Mouse (Mus musculus) kidney, embryonic 16.5 days (tissue): Measurements from ENCODE around the gene Sphk1. TPM values are rescaled to one million over a fixed set of nuclear protein-coding genes. Genes with fewer than 3 reads are reported as not detected.

Source experiments
- ATAC-seq: fragments of 200-750 bp; cut with Nextera tagmentation; 2 replicates; pipeline ENCODE4 v1.8.0; 2017; ENCODE audit warnings: moderate TSS enrichment; ENCODE audit not compliant: low FRiP score, low TSS enrichment
- H3K27ac ChIP-seq: fragments of 300-500 bp; sonication (generic); 2 replicates; pipeline ENCODE4 v1.5.1; 2014; ENCODE audit warnings: low read length
- H3K27me3 ChIP-seq: fragments of 300-500 bp; sonication (generic); 2 replicates; pipeline ENCODE4 v1.6.1; 2014; ENCODE audit warnings: low read length, control low read depth, mixed read lengths; ENCODE audit not compliant: insufficient read depth
- H3K36me3 ChIP-seq: fragments of 300-500 bp; sonication (generic); 2 replicates; pipeline ENCODE4 v1.6.1; 2014; ENCODE audit warnings: low read length, control low read depth, mixed read lengths; ENCODE audit not compliant: insufficient read depth
- H3K4me1 ChIP-seq: fragments of 300-500 bp; sonication (generic); 2 replicates; pipeline ENCODE4 v1.6.1; 2014; ENCODE audit warnings: low read length, control low read depth, mixed read lengths; ENCODE audit not compliant: insufficient read depth
- H3K4me2 ChIP-seq: fragments of 300-500 bp; sonication (generic); replicated peaks from 2 replicates; pipeline ENCODE4 v1.6.1; 2014; ENCODE audit warnings: low read depth, low read length
- H3K4me3 ChIP-seq: fragments of 300-500 bp; sonication (generic); 2 replicates; pipeline ENCODE4 v1.5.1; 2014; ENCODE audit warnings: mild to moderate bottlenecking, low read length
- H3K9ac ChIP-seq: fragments of 300-500 bp; sonication (generic); replicated peaks from 2 replicates; pipeline ENCODE4 v1.6.1; 2014; ENCODE audit warnings: low read length
- H3K9me3 ChIP-seq: fragments of 300-500 bp; sonication (generic); 2 replicates; pipeline ENCODE4 v1.6.1; 2016; ENCODE audit warnings: low read length, control low read depth
- WGBS: fragments of 180-500 bp; shearing (Covaris S2); extraction: QIAGEN DNeasy Blood & Tissue Kit; methylation state at CpG from one replicate; pipeline ENCODE4 v1.1.7; 2014; 5-methylcytosine and 5-hydroxymethylcytosine counted together
- polyA plus RNA-seq: library from polyadenylated mRNA; unstranded; fragments of >200 nt; fragmentation: Nextera tagmentation; extraction: Ambion mirVana; gene quantifications from 2 replicates; pipeline ENCODE4 v1.2.1, GENCODE M21; 2015

Gene Sphk1
- polyA plus RNA-seq, 1 experiment from 2014 or later, result 5.8 TPM

DNA sequence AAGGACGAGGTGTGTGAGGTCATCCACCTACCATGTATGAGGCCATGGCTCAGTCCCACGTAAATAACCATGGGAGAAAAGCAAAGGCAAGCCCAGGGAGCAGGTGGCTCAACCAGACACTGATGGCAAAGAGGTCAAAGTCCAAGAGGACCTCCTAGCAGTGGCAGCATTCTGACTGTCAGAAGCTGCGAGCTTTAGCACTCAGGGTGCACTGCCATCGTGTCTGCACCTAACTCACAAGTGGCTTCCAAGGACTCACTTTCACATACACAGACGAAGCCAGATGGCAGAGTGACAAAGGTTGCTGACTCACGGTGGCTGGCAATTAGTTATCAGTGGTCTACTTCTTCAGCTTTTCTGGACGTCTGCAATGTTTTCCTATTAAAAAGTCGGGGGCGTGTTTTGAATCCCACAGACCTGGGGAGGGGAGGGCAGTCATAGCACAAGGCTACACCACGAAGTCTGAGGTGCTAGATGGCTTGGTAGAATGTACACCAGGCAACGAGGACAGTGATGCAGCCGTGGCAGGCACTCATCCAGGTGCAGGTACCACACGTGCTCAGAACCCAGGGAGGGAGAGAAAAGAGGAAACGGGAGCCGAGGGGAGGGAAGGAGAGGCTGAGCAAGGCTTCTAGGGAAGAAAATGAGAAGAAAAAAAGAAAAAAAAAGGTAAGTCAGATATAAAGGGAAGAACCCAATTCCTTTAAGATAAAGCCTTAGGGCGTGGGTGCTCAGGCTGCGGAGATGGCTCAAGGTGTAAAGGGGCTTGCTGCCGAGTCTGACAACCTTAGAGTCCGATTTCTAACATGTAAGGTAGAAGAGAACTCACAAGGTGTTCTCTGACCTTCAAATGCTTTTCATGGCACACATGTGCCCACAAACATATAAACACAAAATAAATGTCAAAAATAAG, 41.3 kb downstream of the Sphk1 start:
- no peaks in the 10 kb centered on the region for H3K36me3 ChIP-seq
- no peak overlapping the region for H3K4me3 ChIP-seq
- no peak overlapping the region for H3K4me2 ChIP-seq
- no peak overlapping the region for H3K27ac ChIP-seq
- H3K9ac ChIP-seq, result no peak overlapping the region
- no peaks in the 10 kb centered on the region for H3K9me3 ChIP-seq
- WGBS, result 66% methylated on average over 19 of the region's 19 CpGs
- no peaks in the 10 kb centered on the region for H3K27me3 ChIP-seq
- no peak for ATAC-seq
- H3K4me1 ChIP-seq, result peaks cover 29% of the 10 kb centered on the region

DNA sequence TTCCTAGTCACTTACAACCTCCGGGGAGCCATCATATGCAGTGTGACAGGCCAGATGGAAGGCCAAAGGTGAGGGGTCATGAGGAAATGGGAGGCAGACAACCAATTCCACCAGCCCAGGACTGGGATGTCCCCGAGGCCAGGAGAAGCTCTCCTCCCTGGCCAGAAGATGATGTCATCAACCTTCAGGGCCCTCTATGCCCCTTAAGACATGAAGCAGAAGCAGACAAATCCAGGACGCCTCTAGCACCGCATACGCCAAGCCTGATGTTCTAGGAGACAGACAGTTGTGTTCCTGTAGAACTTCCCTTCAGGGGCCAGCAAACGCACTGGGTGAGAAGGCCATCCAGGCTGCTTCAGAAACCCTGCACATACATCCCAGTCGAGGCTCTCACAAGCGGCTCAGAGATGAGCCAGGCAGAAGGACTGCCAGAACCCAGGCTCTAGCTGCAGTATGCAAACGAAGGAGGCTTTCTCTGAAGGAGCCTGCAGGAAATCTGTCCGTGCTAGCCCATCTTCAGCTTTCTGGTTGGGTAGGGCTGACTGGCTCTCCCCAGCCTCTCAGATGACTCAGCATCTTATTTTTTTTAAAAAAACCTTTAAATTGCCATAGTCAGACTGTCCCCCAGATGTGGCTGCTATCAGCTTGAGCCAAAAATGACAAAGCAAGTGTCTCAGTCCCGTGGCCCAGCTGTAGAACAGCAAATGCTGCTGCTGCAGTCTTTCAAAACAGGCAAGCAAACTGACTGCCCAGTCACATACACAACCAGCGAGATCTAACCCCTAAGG, 42.2 kb downstream of the Sphk1 start:
- no peak overlapping the region for H3K27ac ChIP-seq
- H3K36me3 ChIP-seq, result no peaks in the 10 kb centered on the region
- peaks cover 32% of the 10 kb centered on the region for H3K4me1 ChIP-seq
- no peaks in the 10 kb centered on the region for H3K27me3 ChIP-seq
- WGBS, result 50% methylated on average over 12 of the region's 12 CpGs
- ATAC-seq, result peak; percentile 49; the same call in 1 of the 2 replicates
- H3K4me3 ChIP-seq, result no peak overlapping the region
- H3K9me3 ChIP-seq, result no peaks in the 10 kb centered on the region
- no peak overlapping the region for H3K4me2 ChIP-seq
- H3K9ac ChIP-seq, result no peak overlapping the region

DNA sequence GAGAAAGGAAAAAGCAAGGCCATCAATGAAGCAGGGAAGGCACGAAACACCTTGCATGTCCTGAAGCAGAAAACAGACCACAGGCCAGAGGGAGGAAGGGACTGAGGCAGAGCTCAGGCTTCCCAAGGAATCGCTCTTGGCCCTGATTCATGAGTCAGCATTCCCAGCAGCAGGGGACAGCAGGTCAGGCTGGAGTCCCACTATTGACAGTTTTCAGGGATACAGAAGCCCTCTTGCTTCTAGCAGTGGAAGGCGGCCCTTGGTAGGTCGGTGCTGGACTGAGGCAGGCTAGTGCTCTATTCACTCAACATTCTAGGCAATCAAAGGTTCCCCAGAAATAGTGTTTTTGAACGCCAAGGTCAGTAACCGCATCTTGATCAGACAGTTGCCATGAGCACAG, 43.8 kb downstream of the Sphk1 start:
- no peak overlapping the region for H3K4me3 ChIP-seq
- H3K9me3 ChIP-seq, result no peaks in the 10 kb centered on the region
- no peaks in the 10 kb centered on the region for H3K27me3 ChIP-seq
- no peak overlapping the region for H3K4me2 ChIP-seq
- H3K27ac ChIP-seq, result no peak overlapping the region
- H3K9ac ChIP-seq, result no peak overlapping the region
- 58% methylated on average over 6 of the region's 6 CpGs for WGBS
- ATAC-seq, result no peak
- H3K4me1 ChIP-seq, result peaks cover 32% of the 10 kb centered on the region
- no peaks in the 10 kb centered on the region for H3K36me3 ChIP-seq

DNA sequence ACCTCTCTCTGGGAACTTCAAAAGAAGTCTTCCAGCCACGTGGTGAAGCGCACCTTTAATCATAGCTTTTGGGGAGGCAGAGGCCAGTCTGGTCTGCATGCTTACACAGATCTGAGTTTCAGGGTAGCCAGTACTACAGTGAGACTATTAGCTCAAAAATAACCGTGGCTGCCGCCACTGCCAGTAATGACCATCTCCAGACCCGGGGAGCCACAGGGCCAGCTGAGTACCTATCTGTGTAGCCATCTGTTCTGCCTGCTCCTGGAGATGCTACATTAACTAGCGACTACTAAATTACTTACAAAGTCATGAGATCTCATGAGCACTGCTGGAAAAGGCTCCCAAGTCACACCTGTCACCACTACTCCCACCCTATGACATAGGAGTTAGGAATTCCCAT, 44.3 kb downstream of the Sphk1 start:
- H3K9me3 ChIP-seq, result no peaks in the 10 kb centered on the region
- no peak overlapping the region for H3K4me2 ChIP-seq
- no peaks in the 10 kb centered on the region for H3K27me3 ChIP-seq
- no peak overlapping the region for H3K27ac ChIP-seq
- H3K4me3 ChIP-seq, result no peak overlapping the region
- peaks cover 33% of the 10 kb centered on the region for H3K4me1 ChIP-seq
- H3K9ac ChIP-seq, result no peak overlapping the region
- WGBS, result 60% methylated on average over 6 of the region's 6 CpGs
- no peak for ATAC-seq
- H3K36me3 ChIP-seq, result no peaks in the 10 kb centered on the region

DNA sequence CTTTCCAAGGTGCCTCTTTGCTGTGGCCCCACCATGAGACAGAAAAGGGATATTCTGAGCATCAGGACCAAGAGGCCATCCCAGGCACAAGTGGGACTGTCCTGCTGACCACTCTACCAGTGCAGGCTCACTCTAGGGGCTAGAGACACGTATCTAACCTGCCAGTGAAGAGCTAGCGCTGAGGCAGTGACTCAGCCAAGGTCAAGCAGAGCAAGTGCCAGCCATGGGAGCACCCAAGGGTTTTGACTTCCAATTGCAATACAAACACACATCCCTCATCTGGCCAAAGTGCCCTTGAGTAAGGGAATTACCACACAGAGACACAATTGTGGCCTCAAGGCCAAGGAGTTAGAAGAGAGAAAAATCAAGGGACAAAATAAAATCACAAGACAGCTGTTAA, 44.7 kb downstream of the Sphk1 start:
- ATAC-seq, result no peak
- Histone ChIP-seq H3K4me3 (no peak overlapping the region), H3K36me3 (no peaks in the 10 kb centered on the region), H3K4me1 (peaks cover 37% of the 10 kb centered on the region), H3K27ac (no peak overlapping the region), H3K4me2 (no peak overlapping the region), H3K9me3 (no peaks in the 10 kb centered on the region), H3K9ac (no peak overlapping the region), H3K27me3 (no peaks in the 10 kb centered on the region)
- 74% methylated on average over 2 of the region's 2 CpGs for WGBS

DNA sequence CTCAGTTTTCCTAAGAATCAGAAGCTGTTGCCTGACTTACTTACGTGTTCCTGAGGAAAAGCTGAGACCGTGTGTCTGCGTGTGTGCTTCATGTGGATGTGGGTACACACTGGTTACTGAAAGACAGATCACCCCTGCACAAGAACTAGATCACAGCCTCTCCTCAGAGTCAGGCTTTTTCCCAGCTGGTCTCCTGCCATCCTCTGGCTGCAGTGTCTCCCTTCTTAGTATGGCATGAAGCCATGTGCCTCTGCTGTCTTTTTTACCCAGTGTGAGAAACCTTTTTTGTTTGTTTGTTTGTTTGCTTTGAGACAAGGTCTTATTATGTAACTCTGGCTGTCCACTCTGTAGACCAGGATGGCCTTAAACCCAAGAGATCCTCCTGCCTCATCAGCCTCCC, 48.6 kb downstream of the Sphk1 start:
- Histone ChIP-seq H3K4me1 (peaks cover 17% of the 10 kb centered on the region), H3K4me3 (no peak overlapping the region), H3K27me3 (no peaks in the 10 kb centered on the region), H3K9me3 (no peaks in the 10 kb centered on the region), H3K27ac (no peak overlapping the region), H3K36me3 (no peaks in the 10 kb centered on the region), H3K9ac (no peak overlapping the region), H3K4me2 (no peak overlapping the region)
- no peak for ATAC-seq
- 93% methylated on average over 3 of the region's 3 CpGs for WGBS

DNA sequence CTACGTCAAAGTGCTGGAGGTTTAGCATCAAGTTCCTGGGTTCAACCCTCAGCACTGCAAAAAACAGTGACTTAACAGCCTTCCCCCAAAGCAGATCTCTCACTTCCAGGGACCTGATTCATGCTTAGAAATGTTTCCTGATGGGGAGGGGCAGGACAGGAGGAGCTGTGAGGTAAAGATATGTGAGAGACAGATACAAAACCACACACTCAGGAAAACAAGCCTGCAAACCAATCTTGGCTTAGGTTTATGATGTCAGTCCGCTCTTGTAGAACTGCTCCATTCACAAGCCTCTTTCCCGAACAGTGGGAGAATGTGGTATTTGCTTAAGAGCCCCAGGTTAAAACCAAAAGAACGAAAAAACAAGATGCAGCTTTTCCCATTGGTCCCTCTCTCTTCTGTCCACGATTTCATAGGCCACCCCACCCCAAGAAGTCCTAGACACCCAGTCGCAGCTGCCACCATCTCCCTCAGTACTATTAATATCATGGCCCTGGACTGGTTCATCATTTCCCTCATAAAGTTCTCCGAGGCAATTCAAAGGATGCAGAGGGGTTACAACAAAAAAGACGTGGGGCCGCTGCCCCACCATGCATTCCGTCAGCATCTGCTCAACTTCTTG, 49.4 kb downstream of the Sphk1 start:
- H3K4me2 ChIP-seq, result peak overlapping the region; percentile 91
- WGBS, result 23% methylated on average over 10 of the region's 10 CpGs
- no peak overlapping the region for H3K27ac ChIP-seq
- peak overlapping the region; percentile 93 for H3K9ac ChIP-seq
- no peaks in the 10 kb centered on the region for H3K9me3 ChIP-seq
- H3K36me3 ChIP-seq, result no peaks in the 10 kb centered on the region
- ATAC-seq, result no peak
- peak overlapping the region; percentile 94 for H3K4me3 ChIP-seq
- H3K27me3 ChIP-seq, result no peaks in the 10 kb centered on the region
- H3K4me1 ChIP-seq, result peaks cover 12% of the 10 kb centered on the region

DNA sequence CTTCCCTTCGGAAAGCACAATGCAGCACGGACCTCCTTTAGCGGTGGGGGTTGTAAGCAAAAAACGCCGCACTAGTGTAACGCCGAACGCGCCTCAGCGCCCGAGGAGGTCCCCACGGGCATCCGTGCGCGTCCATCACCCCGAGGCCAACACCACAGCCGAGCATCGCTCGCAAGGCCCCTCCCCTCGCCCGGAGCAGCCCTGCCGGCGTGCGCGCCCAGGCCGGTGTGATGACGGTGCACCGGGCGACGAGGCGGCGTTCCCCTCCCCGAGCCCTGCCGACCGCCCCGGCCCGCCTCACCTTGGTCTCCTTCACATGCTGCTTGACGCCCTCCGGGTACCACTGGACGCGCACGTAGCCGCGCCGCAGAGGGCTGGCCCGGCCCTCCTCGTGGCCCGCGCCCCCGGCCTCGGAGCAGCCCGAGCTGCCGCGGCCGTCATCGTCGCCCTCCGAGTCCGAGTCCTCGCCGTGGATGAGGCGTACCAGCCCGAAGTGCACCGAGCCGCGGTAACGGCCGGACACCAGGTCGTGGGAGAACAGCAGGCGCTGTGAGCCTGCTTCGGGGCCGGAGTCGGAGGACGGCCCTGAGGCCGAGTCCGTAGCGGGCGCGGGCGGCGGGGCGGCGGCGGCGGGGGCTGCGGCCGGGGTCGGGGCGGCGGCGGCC, 50.1 kb downstream of the Sphk1 start:
- ATAC-seq, result peak; percentile 83
- H3K9ac ChIP-seq, result peak overlapping the region; percentile 93
- no peaks in the 10 kb centered on the region for H3K27me3 ChIP-seq
- peak overlapping the region; percentile 72 for H3K27ac ChIP-seq
- H3K9me3 ChIP-seq, result no peaks in the 10 kb centered on the region
- under 1% methylated on average over 81 of the region's 91 CpGs for WGBS
- no peaks in the 10 kb centered on the region for H3K36me3 ChIP-seq
- H3K4me3 ChIP-seq, result peak overlapping the region; percentile 94
- H3K4me1 ChIP-seq, result peaks cover 12% of the 10 kb centered on the region
- peak overlapping the region; percentile 91 for H3K4me2 ChIP-seq

DNA sequence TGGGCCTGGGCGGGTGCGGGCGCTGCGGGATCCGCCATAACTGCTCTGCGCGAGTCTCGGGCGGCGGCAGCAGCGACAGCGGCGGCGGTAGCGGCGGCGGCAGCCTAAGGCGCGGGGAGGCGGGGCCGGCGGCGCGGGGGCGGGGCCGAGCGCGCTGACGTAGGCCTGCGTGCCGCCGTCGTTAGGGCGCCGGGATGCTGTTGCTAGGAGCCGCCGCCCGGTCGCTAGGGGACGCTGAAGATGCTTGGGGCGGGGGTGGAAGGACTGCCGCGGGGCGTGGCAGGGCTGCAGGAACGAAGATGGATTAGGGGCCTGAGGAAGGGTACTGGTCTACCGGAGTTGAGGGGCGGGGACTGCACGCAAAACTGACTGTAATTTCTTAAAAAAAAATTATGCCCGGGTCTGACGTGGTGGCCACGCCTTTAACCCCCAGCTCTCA, 50.7 kb downstream of the Sphk1 start, which contains the start of gene Ube2o:
Ube2o (minus strand) TSS at position 72 of the 439 bp plus-strand sequence.
- under 1% methylated on average over 33 of the region's 51 CpGs for WGBS
- no peaks in the 10 kb centered on the region for H3K27me3 ChIP-seq
- H3K4me2 ChIP-seq, result peak within 1 kb of the TSS; percentile 91

More for the DNA sequence above, 50.7 kb downstream of the Sphk1 start, which contains the start of gene Ube2o:
- peaks cover 12% of the 10 kb centered on the region for H3K4me1 ChIP-seq
- H3K27ac ChIP-seq, result peak within 1 kb of the TSS; percentile 72
- no peaks in the 10 kb centered on the region for H3K9me3 ChIP-seq
- ATAC-seq, result peak; percentile 88
- peak within 1 kb of the TSS; percentile 93 for H3K9ac ChIP-seq
- no peaks in the 10 kb centered on the region for H3K36me3 ChIP-seq
- H3K4me3 ChIP-seq, result peak within 1 kb of the TSS; percentile 94
